Mouse (Mus musculus) layer of hippocampus, adult 11-12 months (tissue): ENCODE data around the gene Heatr5a.

Experiments used
- DNase-seq: peaks from one replicate; pipeline ENCODE4 v3.0.0; 2022; ENCODE audit warnings: low spot score

Gene Heatr5a

DNA sequence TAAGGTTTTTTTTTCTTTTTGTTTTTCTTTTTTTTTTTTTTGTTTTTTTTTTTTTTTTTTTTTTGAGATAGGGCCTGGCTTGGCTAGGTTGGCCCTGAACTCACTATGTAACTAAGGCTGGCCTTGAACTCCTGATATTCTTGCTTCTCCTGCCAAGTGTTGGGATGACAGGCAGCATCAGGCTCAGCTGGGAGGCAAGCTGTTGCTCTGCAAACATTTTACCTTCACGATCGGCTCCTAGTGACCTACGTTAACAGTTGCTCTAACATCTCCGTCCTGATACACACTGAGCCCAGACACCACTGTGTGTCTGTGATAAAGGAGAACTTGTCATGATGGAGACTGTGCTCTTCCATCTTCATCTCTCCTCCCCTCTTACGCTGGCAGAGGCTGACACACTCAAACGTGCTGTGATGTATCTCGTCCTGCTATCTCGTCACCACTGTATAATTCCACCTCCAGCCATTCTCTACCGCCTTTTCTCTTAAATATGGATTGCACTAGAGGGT is 87.8 kb downstream of the Heatr5a start:
- DNase-seq: no peak

GRCm38 (mm10) chr12:51882606-51883296 is 88.4 kb downstream of the Heatr5a start:
- DNase-seq: peak; percentile 18

DNA sequence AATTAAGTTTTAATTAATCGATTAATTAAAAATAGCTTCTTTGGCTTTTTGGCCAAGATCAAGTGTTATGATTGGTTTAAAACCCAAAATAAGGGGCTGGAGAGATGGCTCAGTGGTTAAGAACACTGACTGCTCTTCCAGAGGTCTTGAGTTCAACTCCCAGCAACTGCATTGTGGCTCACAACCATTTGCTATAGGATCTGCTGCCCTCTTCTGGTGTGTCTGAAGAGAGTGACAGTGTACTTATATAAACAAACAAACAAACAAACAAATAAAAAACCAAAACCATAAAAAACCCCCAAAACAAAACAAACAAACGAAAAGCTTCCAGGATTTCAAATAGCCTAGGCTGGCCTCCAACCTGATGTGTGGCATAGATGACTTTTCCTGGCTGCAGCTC is 89.3 kb downstream of the Heatr5a start:
- no peak for DNase-seq

GRCm38 (mm10) chr12:51871446-51872144 is 99.5 kb downstream of the Heatr5a start:
- no peak for DNase-seq

DNA sequence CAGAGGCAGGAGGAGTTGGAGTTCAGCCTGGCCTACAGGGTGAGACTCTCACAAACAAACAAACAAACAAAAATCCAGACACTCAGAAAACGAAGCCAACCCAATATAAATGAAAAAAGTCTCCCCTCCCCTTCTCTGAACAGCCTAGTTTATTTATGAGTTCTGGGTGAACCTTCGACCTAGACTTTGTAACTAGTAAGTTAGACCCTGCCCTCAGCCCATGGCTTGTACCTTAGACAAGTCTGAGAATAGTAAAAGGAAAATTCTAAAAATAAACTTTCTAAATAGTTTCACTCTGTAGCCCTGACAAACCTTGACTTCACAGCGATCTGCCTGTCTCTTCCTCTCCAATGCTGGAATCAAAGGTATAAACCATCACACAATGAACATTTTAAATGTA is 101.6 kb downstream of the Heatr5a start:
- DNase-seq: no peak

- DNase-seq: no peak
These were observed 104.0 kb downstream of the Heatr5a start for GRCm38 (mm10) chr12:51867076-51867475.

- DNase-seq: no peak
These were observed 104.8 kb downstream of the Heatr5a start for GRCm38 (mm10) chr12:51866226-51866910.

- DNase-seq: peak; percentile 18
These were observed 105.3 kb downstream of the Heatr5a start for GRCm38 (mm10) chr12:51865790-51866179.

- DNase-seq: no peak
These were observed 105.9 kb downstream of the Heatr5a start for GRCm38 (mm10) chr12:51865061-51865789.

GRCm38 (mm10) chr12:51863116-51864002 is 107.8 kb downstream of the Heatr5a start:
- no peak for DNase-seq

DNA sequence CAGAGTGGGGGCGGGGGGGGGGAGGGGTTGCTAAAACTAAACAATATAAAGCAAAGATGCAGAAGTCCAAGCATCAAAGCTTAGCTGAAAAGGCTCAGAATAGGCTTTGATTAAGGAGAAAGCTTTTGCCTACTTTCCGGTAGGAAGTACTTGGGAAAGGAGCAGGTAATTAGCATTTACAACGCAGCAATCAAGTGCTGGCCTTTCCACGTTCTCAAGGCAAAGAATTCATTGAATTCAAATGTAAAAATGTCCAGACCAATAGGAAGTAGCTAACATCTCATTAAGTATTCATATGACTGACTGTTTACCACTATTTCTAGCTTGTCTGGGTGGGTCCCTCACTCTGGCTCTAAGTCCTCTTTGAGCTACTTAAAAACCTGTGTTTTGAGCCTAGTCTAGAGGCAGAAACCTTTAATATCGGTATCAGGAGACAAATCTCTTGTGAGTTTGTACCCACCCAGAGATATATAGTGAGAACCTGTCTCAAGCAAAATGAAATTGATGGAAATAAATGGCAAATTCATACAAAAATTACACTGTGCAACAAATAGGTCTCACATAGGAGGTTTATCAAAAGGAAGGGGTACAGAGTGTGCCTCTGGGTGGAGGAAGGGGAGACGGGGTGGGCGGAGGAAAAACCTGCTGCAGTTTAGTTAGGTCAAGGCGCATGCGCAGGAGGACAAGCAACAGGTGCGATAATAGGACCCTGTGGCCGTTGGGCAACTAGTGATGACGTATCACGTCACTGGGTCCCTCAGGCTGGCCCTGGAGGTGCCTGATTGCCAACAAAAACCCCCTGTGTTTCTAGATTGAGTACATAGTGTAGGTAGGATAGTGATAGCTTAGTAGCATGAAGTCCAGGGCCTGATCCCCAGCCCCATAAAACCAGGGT is 112.7 kb downstream of the Heatr5a start:
- no peak for DNase-seq

DNA sequence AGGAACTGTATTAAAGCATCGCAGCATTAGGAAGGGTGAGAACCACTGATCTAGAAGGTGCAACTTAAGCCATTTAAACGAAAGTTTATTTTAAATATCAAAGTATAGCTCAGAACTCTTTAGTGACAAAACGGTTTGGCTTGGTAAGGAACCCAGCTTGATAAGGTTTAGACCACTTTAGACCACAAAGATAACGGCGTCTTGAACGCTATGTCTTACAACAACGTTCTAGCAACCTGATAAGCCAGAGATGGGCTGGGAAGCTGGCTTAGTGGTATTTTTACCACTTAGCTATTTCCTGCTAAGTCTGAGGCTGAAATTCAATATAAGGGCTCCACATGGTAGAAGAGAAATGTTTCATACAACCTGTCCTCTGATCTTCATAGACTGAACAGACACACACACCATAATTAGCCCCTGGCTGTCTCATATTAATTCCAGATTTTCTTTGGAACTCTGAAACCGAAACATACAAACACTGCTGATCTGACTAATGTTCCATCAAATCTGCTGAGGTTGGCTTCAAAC is 114.3 kb downstream of the Heatr5a start:
- no peak for DNase-seq

GRCm38 (mm10) chr12:51855872-51856271 is 115.2 kb downstream of the Heatr5a start:
- DNase-seq: no peak

DNA sequence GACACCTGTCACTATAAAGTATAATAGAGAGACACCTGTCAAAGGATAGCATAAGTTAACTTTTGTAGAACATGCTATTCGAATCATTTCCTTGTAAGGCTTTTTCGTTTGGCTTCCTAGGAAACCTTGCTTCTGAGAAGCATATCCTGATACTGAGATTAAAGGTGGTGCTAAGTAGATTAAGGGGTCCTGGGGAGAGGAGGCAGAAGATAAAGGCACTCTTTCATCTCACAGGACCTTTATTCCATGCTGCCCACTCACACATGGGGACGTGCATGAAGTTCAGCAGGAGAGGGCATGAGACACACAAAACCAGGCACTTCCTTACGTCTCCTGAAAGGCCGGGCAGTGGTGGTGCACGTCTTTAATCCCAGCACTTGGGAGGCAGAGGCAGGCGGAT is 115.7 kb downstream of the Heatr5a start:
- DNase-seq: no peak

DNA sequence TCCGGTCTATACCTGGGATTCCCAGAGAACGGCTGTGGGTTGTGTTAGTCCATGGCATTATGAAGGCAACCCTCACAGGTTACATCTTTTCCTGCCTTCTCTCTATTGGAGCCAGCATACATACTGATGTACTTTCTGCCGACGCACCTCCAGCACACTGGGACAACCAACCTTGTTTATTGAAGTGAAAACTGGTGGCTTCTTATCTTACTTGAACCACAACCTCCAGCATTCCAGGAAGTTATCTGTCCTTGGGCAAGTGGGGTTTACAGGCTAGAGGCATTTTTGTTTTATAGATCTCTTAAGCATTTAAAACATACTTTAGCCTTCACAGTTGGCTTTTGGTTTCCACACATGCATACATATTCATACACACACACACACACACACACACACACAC is 119.5 kb downstream of the Heatr5a start:
- DNase-seq: no peak

DNA sequence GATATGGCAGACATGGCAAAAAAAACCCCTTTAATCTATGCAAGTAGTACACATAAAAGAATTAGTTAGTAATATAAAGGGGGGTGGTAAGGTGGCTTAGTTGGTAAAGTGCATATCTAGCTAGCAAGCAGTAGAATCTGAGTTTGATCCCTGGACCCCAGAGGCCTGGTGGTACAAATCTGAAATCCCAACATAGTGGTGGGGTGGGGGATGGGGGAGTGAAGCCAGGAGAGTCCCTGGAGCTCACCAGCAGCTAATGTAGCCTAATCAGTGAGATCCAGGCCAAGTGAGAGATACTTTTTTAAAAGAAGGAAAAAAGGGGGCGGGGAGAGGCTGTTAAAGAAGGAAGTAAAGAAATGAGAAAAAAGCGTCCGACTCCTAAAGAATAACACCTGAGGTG is 120.0 kb downstream of the Heatr5a start:
- DNase-seq: no peak

DNA sequence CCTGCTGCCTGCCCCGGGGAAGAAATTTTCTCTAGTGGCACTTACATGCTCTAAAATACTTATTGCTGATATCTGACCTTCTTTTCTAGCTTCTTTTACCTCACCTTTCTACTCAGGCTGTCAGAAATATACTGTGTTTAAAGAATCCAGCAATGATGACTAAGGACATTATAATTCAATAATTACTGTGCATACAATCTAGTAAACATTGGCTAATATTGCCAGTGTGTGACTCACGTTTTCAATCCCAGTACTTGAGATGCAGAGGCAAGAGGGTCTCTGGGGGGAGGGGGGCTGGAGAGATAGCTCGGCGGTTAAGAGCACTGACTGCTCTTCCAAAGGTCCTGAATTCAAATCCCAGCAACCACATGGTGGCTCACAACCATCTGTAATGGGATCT is 120.8 kb downstream of the Heatr5a start:
- DNase-seq: no peak

DNA sequence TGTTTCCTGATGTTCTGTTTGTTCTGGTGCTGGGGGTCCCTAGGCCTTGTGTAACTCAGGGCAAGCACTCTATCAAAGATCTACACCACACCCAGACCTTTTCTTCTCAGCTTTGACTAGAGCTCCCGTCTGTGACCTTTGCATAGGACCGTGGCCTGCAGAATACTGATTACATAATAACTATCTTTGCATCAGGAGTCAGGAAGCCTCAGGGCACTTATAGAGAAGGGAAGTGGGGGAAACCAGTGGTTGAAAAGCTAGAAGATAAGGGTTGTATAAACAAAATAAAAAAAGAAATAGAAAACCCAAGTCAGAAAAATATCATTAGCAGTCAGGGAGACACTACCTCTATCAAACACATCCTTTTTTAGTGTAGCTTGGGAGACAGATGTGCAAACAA is 121.2 kb downstream of the Heatr5a start:
- no peak for DNase-seq

DNA sequence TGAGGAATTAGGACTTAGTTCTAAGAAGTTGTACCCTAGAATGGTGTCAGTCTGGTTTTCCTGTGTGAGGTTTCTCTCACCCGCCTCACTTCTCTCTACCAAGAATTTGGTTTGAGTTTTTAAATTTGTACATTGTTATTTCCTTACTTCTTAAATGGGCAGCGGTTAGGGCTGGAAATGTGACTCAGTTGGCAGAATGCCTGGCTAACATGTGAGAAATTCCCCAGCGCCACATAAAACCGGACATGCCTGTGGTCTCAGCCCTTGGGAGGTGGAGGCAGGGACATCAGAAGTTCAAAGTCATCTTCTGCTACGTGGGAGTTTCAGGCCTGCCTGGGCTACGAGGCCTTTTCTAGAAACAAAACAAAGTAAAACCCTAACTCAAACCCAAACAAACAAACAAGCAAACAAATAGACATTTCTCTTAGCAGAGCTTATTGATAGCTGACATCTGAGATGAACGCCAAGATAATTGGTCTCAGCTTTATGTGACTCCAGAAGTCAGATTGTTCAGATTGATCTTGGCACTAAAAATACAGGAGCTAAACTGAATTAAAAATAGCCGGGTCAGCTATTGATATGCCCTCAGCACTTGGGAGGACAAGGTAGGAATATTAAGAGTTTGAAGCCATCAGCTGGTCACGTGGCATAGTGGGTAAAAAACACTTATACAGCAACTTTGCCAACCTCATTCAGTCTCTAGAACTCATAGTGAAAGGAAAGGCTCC is 123.0 kb downstream of the Heatr5a start:
- DNase-seq: no peak
